Mouse (Mus musculus) lung, postnatal 25 days (tissue): ENCODE measurements around the gene Nefh.

Experiments used
- DNase-seq: peaks from one replicate; pipeline ENCODE4 v3.0.0; 2022; ENCODE audit warnings: low spot score

Gene Nefh

GRCm38 (mm10) chr11:4947813-4948174 is at the start of gene Nefh:
Gene Nefh (minus strand): TSS chr11:4948064.
- no peak for DNase-seq

- no peak for DNase-seq
Measured at GRCm38 (mm10) chr11:4996621-4997199, 48.8 kb upstream of the Nefh start.

- no peak for DNase-seq
Measured at GRCm38 (mm10) chr11:4995676-4996075, 47.8 kb upstream of the Nefh start.

- DNase-seq, result no peak
Measured at GRCm38 (mm10) chr11:4992471-4992870, 44.6 kb upstream of the Nefh start.

- DNase-seq, result no peak
Measured at GRCm38 (mm10) chr11:4989187-4989586, 41.3 kb upstream of the Nefh start.

- DNase-seq, result no peak
Measured at GRCm38 (mm10) chr11:4987487-4987852, 39.6 kb upstream of the Nefh start.

- peak; percentile 93 for DNase-seq
Measured at GRCm38 (mm10) chr11:4986695-4987486, 39.0 kb upstream of the Nefh start, which contains the start of gene Ap1b1. Gene Ap1b1 (plus strand): TSS chr11:4986824.

- DNase-seq, result no peak
Measured at GRCm38 (mm10) chr11:4984799-4985198, 36.9 kb upstream of the Nefh start.

- DNase-seq, result peak; percentile 31
Measured at GRCm38 (mm10) chr11:4984249-4984648, 36.4 kb upstream of the Nefh start.

- no peak for DNase-seq
Measured at GRCm38 (mm10) chr11:4983538-4983937, 35.7 kb upstream of the Nefh start.

GRCm38 (mm10) chr11:4983010-4983409 is 35.1 kb upstream of the Nefh start:
- no peak for DNase-seq

- peak; percentile 72 for DNase-seq
Measured at GRCm38 (mm10) chr11:4975623-4976022, 27.8 kb upstream of the Nefh start.

GRCm38 (mm10) chr11:4974376-4975122 is 26.7 kb upstream of the Nefh start:
- DNase-seq, result peak; percentile 63

GRCm38 (mm10) chr11:4973871-4974256 is 26.0 kb upstream of the Nefh start:
- no peak for DNase-seq

GRCm38 (mm10) chr11:4972967-4973870 is 25.4 kb upstream of the Nefh start:
- DNase-seq, result peak; percentile 59

GRCm38 (mm10) chr11:4968376-4968775 is 20.5 kb upstream of the Nefh start:
- DNase-seq, result no peak

GRCm38 (mm10) chr11:4967549-4967948 is 19.7 kb upstream of the Nefh start:
- no peak for DNase-seq

- DNase-seq, result no peak
Measured at GRCm38 (mm10) chr11:4966888-4967287, 19.0 kb upstream of the Nefh start.

- DNase-seq, result no peak
Measured at GRCm38 (mm10) chr11:4966325-4966724, 18.5 kb upstream of the Nefh start.

GRCm38 (mm10) chr11:4963099-4963808 is 15.4 kb upstream of the Nefh start:
- DNase-seq, result no peak

- no peak for DNase-seq
Measured at GRCm38 (mm10) chr11:4953918-4954317, 6.1 kb upstream of the Nefh start.
